Mouse (Mus musculus): ENCODE data around the gene Lgi4. TPM values are rescaled to one million over a fixed set of nuclear protein-coding genes. Genes with fewer than 3 reads are reported as not detected.

Lgi4 gene
- polyA plus RNA-seq, 1 experiment from 2014 or later, result not detected

- H3K4me3 ChIP-seq (ENCODE audit: low read depth, low read length), result no peak overlapping the region
- no peak for DNase-seq
- no peaks in the 10 kb centered on the region for H3K27me3 ChIP-seq (ENCODE audit: insufficient read depth, low read length)
- WGBS (ENCODE audit: insufficient replicate concordance), result 22% methylated on average over 2 of the region's 2 CpGs
- no peaks in the 10 kb centered on the region for H3K36me3 ChIP-seq (replicated peaks; ENCODE audit: insufficient read depth, low read length)
- H3K4me2 ChIP-seq (ENCODE audit: low read depth, low read length), result no peak overlapping the region
- no peak overlapping the region for H3K9ac ChIP-seq (replicated peaks)
- H3K4me1 ChIP-seq (ENCODE audit: insufficient read depth), result peaks cover 12% of the 10 kb centered on the region
- H3K9me3 ChIP-seq (ENCODE audit: low read length), result 0 out of 2 replicates have a peak, but pooled peaks cover 2% of the 10 kb centered on the region
- ATAC-seq, result peak; percentile 38; the same call in 1 of the 2 replicates
- TF ChIP-seq CTCF (IDR thresholded peaks at IDR 0.05; ENCODE audit: low read depth) (no peak), EP300 (IDR thresholded peaks at IDR 0.05; ENCODE audit: low read depth) (no peak)
- peak overlapping the region; percentile 44 for H3K27ac ChIP-seq (ENCODE audit: low read depth)
These were observed 30.6 kb downstream of the Lgi4 start for GRCm38 (mm10) chr7:31089721-31090120.

- Histone ChIP-seq H3K36me3 (replicated peaks; ENCODE audit: insufficient read depth, low read length) (no peaks in the 10 kb centered on the region), H3K4me2 (ENCODE audit: low read depth, low read length) (no peak overlapping the region), H3K9me3 (ENCODE audit: low read length) (0 out of 2 replicates have a peak, but pooled peaks cover 2% of the 10 kb centered on the region), H3K27ac (ENCODE audit: low read depth) (no peak overlapping the region), H3K27me3 (ENCODE audit: insufficient read depth, low read length) (no peaks in the 10 kb centered on the region), H3K4me1 (ENCODE audit: insufficient read depth) (0 out of 2 replicates have a peak, but pooled peaks cover 2% of the 10 kb centered on the region), H3K4me3 (ENCODE audit: low read depth, low read length) (no peak overlapping the region), H3K9ac (replicated peaks) (no peak overlapping the region)
- peak; percentile 44 for TF ChIP-seq CTCF (IDR thresholded peaks at IDR 0.05; ENCODE audit: low read depth)
- TF ChIP-seq EP300 (IDR thresholded peaks at IDR 0.05; ENCODE audit: low read depth), result no peak
- DNase-seq (no peak), ATAC-seq (no peak)
- 29% methylated on average over 12 of the region's 12 CpGs for WGBS (ENCODE audit: insufficient replicate concordance)
These were observed 35.8 kb downstream of the Lgi4 start for GRCm38 (mm10) chr7:31094774-31095501.

GRCm38 (mm10) chr7:31096892-31097564, 37.9 kb downstream of the Lgi4 start:
- 73% methylated on average over 9 of the region's 9 CpGs for WGBS (ENCODE audit: insufficient replicate concordance)

GRCm38 (mm10) chr7:31097583-31098248, 38.6 kb downstream of the Lgi4 start:
- no peak for TF ChIP-seq EP300 (IDR thresholded peaks at IDR 0.05; ENCODE audit: low read depth)
- TF ChIP-seq CTCF (IDR thresholded peaks at IDR 0.05; ENCODE audit: low read depth), result peak; percentile 94
- H3K4me3 ChIP-seq (ENCODE audit: low read depth, low read length), result no peak overlapping the region

More at GRCm38 (mm10) chr7:31096892-31097564, 37.9 kb downstream of the Lgi4 start:
- no peak overlapping the region for H3K4me3 ChIP-seq (ENCODE audit: low read depth, low read length)
- no peak for DNase-seq
- no peaks in the 10 kb centered on the region for H3K27me3 ChIP-seq (ENCODE audit: insufficient read depth, low read length)
- no peak overlapping the region for H3K27ac ChIP-seq (ENCODE audit: low read depth)
- no peaks in the 10 kb centered on the region for H3K9me3 ChIP-seq (ENCODE audit: low read length)
- H3K36me3 ChIP-seq (replicated peaks; ENCODE audit: insufficient read depth, low read length), result no peaks in the 10 kb centered on the region
- H3K4me1 ChIP-seq (ENCODE audit: insufficient read depth), result 0 out of 2 replicates have a peak, but pooled peaks cover 2% of the 10 kb centered on the region
- no peak overlapping the region for H3K4me2 ChIP-seq (ENCODE audit: low read depth, low read length)
- H3K9ac ChIP-seq (replicated peaks), result no peak overlapping the region
- TF ChIP-seq CTCF (IDR thresholded peaks at IDR 0.05; ENCODE audit: low read depth), result no peak
- no peak for TF ChIP-seq EP300 (IDR thresholded peaks at IDR 0.05; ENCODE audit: low read depth)
- no peak for ATAC-seq

GRCm38 (mm10) chr7:31098697-31099611, 39.8 kb downstream of the Lgi4 start:
- H3K4me2 ChIP-seq (ENCODE audit: low read depth, low read length), result no peak overlapping the region
- 75% methylated on average over 22 of the region's 22 CpGs for WGBS (ENCODE audit: insufficient replicate concordance)
- DNase-seq, result peak; percentile 41

More at GRCm38 (mm10) chr7:31097583-31098248, 38.6 kb downstream of the Lgi4 start:
- 0 out of 2 replicates have a peak, but pooled peaks cover 2% of the 10 kb centered on the region for H3K4me1 ChIP-seq (ENCODE audit: insufficient read depth)
- no peak overlapping the region for H3K9ac ChIP-seq (replicated peaks)
- no peaks in the 10 kb centered on the region for H3K9me3 ChIP-seq (ENCODE audit: low read length)
- no peaks in the 10 kb centered on the region for H3K27me3 ChIP-seq (ENCODE audit: insufficient read depth, low read length)
- DNase-seq, result peak; percentile 87
- 0 out of 2 replicates have a peak, but pooled peaks cover 3% of the 10 kb centered on the region for H3K36me3 ChIP-seq (replicated peaks; ENCODE audit: insufficient read depth, low read length)
- WGBS (ENCODE audit: insufficient replicate concordance), result 39% methylated on average over 16 of the region's 20 CpGs
- no peak overlapping the region for H3K27ac ChIP-seq (ENCODE audit: low read depth)
- peak; percentile 86 for ATAC-seq
- H3K4me2 ChIP-seq (ENCODE audit: low read depth, low read length), result peak overlapping the region; percentile 51

More at GRCm38 (mm10) chr7:31098697-31099611, 39.8 kb downstream of the Lgi4 start:
- no peak overlapping the region for H3K9ac ChIP-seq (replicated peaks)
- no peak overlapping the region for H3K27ac ChIP-seq (ENCODE audit: low read depth)
- ATAC-seq, result peak; percentile 14; the same call in 1 of the 2 replicates
- no peak for TF ChIP-seq EP300 (IDR thresholded peaks at IDR 0.05; ENCODE audit: low read depth)
- peak; percentile 16; the same call in 1 of the 2 replicates for TF ChIP-seq CTCF (IDR thresholded peaks at IDR 0.05; ENCODE audit: low read depth)
- H3K4me1 ChIP-seq (ENCODE audit: insufficient read depth), result 0 out of 2 replicates have a peak, but pooled peaks cover 2% of the 10 kb centered on the region
- H3K9me3 ChIP-seq (ENCODE audit: low read length), result no peaks in the 10 kb centered on the region
- 0 out of 2 replicates have a peak, but pooled peaks cover 3% of the 10 kb centered on the region for H3K36me3 ChIP-seq (replicated peaks; ENCODE audit: insufficient read depth, low read length)
- H3K4me3 ChIP-seq (ENCODE audit: low read depth, low read length), result no peak overlapping the region
- H3K27me3 ChIP-seq (ENCODE audit: insufficient read depth, low read length), result no peaks in the 10 kb centered on the region

All from liver, postnatal 0 days (tissue).